ENCODE assay signal across 13 mouse cellular contexts in the genomic region with DNA sequence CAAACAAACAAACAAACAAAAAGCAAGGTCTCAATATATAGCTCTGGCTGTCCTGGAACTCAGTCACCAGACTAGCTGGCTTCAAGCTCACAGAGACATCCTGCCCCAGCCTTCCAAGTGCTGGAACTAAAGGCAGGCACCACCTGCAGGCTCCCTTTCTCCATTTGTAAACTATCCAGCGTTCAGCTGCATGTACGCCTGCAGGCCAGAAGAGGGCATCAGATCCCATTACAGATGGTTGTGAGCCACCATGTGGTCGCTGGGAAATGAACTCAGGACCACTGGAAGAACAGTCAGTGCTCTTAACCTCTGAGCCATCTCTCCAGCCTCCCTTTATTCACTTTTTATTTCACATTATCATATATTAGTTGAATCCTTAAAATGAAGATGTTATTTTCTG. TPM values are rescaled to one million over a fixed set of nuclear protein-coding genes. Genes with fewer than 3 reads are reported as not detected.
A peak's percentile ranks its signal among the peaks of the same experiment; 100 is the strongest.
DNase-seq lines count a peak whose midpoint lies in the region; ATAC-seq and TF ChIP-seq lines count a peak whose summit lies in the region.
"Had no signal": no experiment of that assay in that cellular context is flagged by ENCODE, and none has a peak within 500 bp of the region (broad histone marks: within the 10 kb centered on the region; RNA-seq: fewer than 3 reads in every experiment).

No protein-coding gene starts in this region.

- H3K27me3 ChIP-seq in kidney, embryonic 16.5 days (ENCODE audit: insufficient read depth, low read length) = no peaks in the 10 kb centered on the region
- H3K27me3 ChIP-seq: hindbrain, embryonic 13.5 days; limb, embryonic 13.5 days; neural tube, embryonic 12.5 days had no signal

- no peak for ATAC-seq in kidney, embryonic 16.5 days (ENCODE audit: low FRiP score, low TSS enrichment)

- H3K4me2 ChIP-seq in kidney, embryonic 16.5 days (replicated peaks; ENCODE audit: low read depth, low read length) = no peak overlapping the region
- H3K4me2 ChIP-seq: hindbrain, embryonic 13.5 days; limb, embryonic 13.5 days; neural tube, embryonic 12.5 days had no signal

- no peak overlapping the region for H3K9ac ChIP-seq in kidney, embryonic 16.5 days (replicated peaks; ENCODE audit: low read length)
- H3K9ac ChIP-seq: hindbrain, embryonic 13.5 days; limb, embryonic 13.5 days; neural tube, embryonic 12.5 days had no signal

- WGBS in kidney, embryonic 16.5 days = 70% methylated on average over 3 of the region's 3 CpGs

- H3K4me3 ChIP-seq in kidney, embryonic 16.5 days (ENCODE audit: low read length) = no peak overlapping the region
- no peak overlapping the region for H3K4me3 ChIP-seq in bone marrow macrophage, adult 2 months (ENCODE audit: insufficient read depth, low read length)
- H3K4me3 ChIP-seq: embryonic facial prominence, embryonic 10.5 days; hindbrain, embryonic 13.5 days; limb, embryonic 13.5 days; megakaryocyte, embryonic 14.5 days; neural tube, embryonic 12.5 days had no signal

- H3K27ac ChIP-seq in kidney, embryonic 16.5 days (ENCODE audit: low read length) = no peak overlapping the region
- no peak overlapping the region for H3K27ac ChIP-seq in bone marrow macrophage, adult 2 months (ENCODE audit: insufficient read depth, low read depth, low read length)
- H3K27ac ChIP-seq: embryonic facial prominence, embryonic 10.5 days; hindbrain, embryonic 13.5 days; limb, embryonic 13.5 days; neural tube, embryonic 12.5 days had no signal

- H3K36me3 ChIP-seq in kidney, embryonic 16.5 days (ENCODE audit: insufficient read depth, low read length) = no peaks in the 10 kb centered on the region
- H3K36me3 ChIP-seq: embryonic facial prominence, embryonic 10.5 days; hindbrain, embryonic 13.5 days; limb, embryonic 13.5 days; neural tube, embryonic 12.5 days had no signal

- H3K9me3 ChIP-seq in kidney, embryonic 16.5 days (ENCODE audit: low read length) = no peaks in the 10 kb centered on the region
- H3K9me3 ChIP-seq: embryonic facial prominence, embryonic 10.5 days; hindbrain, embryonic 13.5 days; limb, embryonic 13.5 days; neural tube, embryonic 12.5 days had no signal

- H3K4me1 ChIP-seq in kidney, embryonic 16.5 days (ENCODE audit: insufficient read depth, low read length) = no peaks in the 10 kb centered on the region
- 0 out of 2 replicates have a peak, but pooled peaks cover 2% of the 10 kb centered on the region for H3K4me1 ChIP-seq in bone marrow macrophage, adult 2 months (ENCODE audit: control insufficient read depth, insufficient read depth, low read length)
- H3K4me1 ChIP-seq: embryonic facial prominence, embryonic 10.5 days; hindbrain, embryonic 13.5 days; limb, embryonic 13.5 days; neural tube, embryonic 12.5 days had no signal

- peak; percentile 9 for DNase-seq in kidney, adult 9 months
- peak; percentile 31 for DNase-seq in 3T3-L1 (ENCODE audit: low read depth, low spot score)
- peak; percentile 49 for DNase-seq in A20 (ENCODE audit: low read depth, low spot score)
- no peak for DNase-seq in neural tube, embryonic 10.5 days (ENCODE audit: extremely low spot score, low spot score)
- DNase-seq in left cerebral cortex, adult 8-10 months (ENCODE audit: low spot score in 2 of 2) = no peak
- DNase-seq: right cerebral cortex, adult 18-20 months had no signal

- TF ChIP-seq POLR2A in bone marrow macrophage, adult 2 months (IDR thresholded peaks at IDR 0.05; ENCODE audit: borderline replicate concordance, low read depth, low read length) = no peak

- TF ChIP-seq CTCF in bone marrow macrophage, adult 2 months (IDR thresholded peaks at IDR 0.05; ENCODE audit: low read depth, low read length) = peak; percentile 6; the same call in 1 of the 2 replicates

RNA-seq across cellular contexts. Expression of a gene that starts 48.1 kb away (rescaled TPM):
- 0.28 and 0.75 TPM in 2 replicates for polyA plus RNA-seq in kidney, embryonic 16.5 days (2015; fragmentation: Nextera tagmentation; extraction: Ambion mirVana)
- polyA plus RNA-seq in bone marrow macrophage, adult 2 months (2012; ENCODE audit: insufficient read depth, insufficient read length, missing spikeins) = not detected in 2 replicates
- total RNA-seq in left cerebral cortex, adult 8-10 months (2022) = 10 to 100 TPM; 37.3 to 54.3 (median 41.6) TPM

Comparison
In these comparisons a context has a peak if more than half of its experiments do, and no peak if none do; other contexts are left out.
1. DNase-seq: peak in kidney, adult 9 months (single experiment), 3T3-L1 (single experiment) and A20 (single experiment); none in neural tube, embryonic 10.5 days (single experiment) and left cerebral cortex, adult 8-10 months (0 of 2).